Mouse (Mus musculus): Measurements from ENCODE around the gene Cdk4.
A peak's percentile ranks its signal among the peaks of the same experiment; 100 is the strongest.

The Cdk4 gene

DNA sequence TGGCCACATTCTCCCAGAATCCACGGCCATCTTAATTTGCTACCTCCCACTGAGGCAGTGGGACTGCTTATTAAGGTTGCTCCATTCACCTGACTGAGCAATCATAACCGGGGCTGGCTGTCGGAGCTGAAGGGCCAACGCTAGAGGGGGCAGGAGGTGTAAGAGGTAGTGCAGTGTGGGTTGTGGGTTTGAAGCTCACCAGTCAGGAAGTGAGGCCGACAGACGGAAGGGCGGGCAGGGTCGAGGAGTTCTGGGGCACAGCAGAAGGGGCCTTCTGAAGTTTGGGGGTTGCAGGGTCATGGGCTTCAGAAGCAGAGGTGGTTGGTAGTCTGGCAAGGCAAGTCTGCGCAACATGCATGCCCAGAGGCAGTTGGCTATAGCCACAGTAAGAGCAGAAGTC lies 11.7 kb downstream of the Cdk4 start, which contains the start of gene Agap2:
Gene Agap2 (plus strand): TSS at position 205 of the 400 bp plus-strand sequence.
- DNase-seq (ENCODE audit: low spot score in 2 of 2): peak; percentile 56 to 79

DNA sequence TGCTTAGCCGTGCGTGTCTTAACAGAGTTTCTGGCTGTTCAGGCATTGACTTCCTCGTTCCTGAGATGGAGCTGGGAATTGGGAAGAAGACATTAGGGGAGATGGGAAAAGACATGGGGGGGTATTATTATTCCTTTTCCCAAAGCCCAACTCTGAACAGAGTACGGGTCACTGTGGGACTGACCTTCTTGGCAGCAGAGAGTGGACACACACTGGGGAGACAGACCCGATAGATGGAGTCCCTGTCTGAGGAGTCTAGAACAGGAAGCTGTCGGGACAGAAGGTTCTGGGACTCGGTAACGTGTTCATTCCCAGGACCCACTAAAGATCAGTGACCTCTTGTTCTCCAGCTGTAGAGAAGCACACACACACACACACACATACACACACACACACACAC lies 12.3 kb downstream of the Cdk4 start:
- DNase-seq (ENCODE audit: low spot score in 2 of 2): no peak

DNA sequence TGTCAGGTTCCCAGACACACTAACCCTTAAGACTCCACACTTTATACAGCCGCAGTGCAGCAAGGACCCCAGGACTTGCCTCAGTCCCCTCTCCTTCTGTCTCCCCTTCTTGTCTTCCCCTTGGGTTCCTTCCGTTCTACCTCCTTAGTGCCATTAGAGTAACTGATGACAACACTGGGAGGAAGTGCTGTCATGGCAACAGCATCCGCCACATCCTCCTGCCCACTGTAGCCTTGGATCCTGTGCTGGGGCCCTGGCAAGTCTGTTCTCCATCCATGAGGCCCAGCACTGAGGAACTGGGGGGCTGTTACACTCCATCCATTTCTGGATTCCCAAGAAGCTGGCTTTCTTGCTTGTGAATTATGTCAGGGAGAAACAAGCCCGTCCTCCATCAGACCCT lies 12.7 kb downstream of the Cdk4 start:
- peak in 1 of 2 experiments; percentile 64 for DNase-seq (ENCODE audit: low spot score in 2 of 2)

DNA sequence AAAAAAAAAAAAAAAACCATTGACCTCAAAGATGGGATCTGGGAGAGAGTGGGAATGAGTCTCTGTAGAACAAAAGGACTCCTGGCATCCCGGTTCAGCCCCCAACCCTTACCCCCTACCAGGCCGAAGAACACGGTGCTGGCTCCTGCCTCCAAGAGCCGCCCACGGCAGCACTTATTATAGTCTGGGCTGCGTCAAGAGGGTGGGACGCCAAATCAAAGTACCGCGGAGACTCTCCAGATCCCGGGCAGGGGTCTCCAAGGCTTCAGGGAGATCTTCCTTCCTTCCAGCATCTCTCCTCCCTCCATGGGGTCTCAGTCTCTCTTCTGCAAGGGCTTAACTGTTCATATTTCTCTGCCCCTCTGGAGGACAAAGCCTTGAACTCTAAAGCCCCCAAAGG lies 14.2 kb downstream of the Cdk4 start:
- no peak for DNase-seq (ENCODE audit: low spot score in 2 of 2)

DNA sequence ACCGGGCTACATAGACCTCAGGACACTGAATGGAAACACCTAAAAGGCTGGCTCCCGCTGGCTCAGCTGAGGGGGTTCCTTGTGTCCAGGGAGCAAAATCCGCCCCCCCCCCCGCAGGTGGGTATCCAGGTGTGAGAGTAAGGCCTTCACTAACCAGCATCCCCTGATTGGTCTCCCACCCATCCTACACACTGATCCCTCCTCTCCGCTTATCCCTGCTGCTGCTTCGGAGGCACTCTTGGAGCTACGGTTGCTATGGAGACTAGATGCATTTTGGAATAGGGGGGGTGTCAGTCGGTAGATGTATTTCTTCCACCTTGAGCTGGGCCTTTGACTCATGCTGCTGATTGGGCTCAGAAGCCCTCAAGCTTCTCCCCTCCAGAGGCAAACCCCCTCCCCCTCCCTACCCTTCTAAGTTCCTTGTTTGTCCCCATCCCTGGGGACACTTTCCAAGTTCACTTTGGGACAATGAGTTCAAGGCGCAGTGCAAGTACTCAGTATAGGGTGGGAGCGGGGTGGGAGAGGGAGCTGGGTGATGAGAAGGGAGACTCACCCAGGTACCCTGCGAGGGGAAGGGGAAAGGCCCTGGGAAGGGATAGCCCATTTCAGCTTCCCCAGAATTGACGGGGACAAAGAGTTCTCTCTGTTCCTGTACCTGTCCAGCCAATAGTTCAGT lies 14.8 kb downstream of the Cdk4 start:
- DNase-seq (ENCODE audit: low spot score in 2 of 2): no peak

DNA sequence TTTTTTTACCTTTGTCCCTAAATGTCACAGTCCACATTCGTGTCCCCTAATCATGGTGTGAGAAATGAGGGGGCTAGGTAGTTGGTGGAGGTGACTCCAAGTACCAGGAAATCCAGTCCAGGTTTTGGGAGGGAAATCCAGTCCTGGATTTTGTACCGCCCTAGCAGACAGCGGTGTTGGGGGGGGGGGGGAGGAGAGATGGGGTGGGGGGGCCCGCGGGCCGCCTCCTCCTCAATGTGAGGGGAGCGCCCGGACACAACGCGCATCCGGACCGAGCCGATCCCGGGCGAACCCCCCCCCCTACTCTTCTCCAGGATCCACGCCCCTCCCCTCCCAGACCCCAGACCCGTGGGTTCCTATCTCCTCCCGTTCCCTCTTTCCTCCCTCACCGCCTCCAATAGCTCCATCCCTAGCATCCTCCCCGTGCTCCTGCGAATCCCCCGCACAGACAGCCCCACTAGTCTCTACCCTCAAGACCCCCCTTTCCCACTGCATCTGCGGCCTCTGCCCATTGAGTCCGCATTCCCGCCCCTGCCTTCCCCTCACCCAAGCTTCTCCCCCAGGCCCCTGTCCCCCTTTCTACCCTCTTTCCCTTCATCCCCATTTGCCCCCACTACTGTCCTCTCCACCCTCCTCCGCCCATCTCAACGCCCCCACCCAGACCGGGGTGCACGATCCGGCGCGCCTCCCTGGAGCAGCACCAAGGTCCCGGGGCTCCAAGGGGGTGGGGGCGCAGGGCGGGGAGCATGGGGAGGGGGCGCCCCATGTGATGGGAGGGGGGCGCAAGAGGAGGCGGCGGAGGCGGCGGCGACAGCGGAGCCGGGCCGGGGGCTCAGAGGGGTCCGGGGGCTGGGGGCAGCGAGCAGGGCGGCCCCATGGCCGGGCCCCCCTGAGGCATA lies 15.6 kb downstream of the Cdk4 start:
- no peak for DNase-seq (ENCODE audit: low spot score in 2 of 2)

DNA sequence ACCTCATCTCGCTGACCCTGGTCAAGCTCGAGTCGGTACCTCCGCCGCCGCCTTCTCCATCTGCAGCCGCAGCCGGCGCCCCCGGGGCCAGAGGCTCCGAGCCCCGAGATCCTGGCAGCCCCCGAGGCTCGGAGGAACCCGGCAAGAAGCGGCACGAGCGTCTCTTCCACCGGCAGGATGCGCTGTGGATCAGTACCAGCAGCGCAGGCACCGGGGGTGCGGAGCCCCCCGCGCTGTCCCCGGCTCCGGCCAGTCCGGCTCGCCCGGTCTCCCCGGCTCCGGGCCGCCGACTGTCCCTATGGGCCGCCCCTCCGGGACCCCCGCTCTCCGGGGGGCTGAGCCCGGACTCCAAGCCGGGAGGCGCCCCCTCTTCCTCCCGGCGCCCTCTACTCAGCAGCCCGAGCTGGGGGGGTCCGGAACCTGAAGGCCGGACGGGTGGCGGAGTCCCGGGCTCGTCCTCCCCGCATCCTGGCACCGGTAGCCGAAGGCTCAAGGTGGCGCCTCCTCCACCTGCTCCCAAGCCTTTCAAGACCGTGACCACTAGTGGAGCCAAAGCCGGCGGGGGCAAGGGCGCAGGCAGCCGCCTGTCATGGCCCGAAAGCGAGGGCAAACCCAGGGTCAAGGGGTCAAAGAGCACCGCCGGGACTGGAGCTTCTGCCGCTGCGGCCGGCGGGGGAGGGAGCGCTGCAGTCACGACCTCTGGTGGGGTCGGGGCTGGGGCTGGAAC lies 16.5 kb downstream of the Cdk4 start:
- DNase-seq (ENCODE audit: low spot score in 2 of 2): no peak

DNA sequence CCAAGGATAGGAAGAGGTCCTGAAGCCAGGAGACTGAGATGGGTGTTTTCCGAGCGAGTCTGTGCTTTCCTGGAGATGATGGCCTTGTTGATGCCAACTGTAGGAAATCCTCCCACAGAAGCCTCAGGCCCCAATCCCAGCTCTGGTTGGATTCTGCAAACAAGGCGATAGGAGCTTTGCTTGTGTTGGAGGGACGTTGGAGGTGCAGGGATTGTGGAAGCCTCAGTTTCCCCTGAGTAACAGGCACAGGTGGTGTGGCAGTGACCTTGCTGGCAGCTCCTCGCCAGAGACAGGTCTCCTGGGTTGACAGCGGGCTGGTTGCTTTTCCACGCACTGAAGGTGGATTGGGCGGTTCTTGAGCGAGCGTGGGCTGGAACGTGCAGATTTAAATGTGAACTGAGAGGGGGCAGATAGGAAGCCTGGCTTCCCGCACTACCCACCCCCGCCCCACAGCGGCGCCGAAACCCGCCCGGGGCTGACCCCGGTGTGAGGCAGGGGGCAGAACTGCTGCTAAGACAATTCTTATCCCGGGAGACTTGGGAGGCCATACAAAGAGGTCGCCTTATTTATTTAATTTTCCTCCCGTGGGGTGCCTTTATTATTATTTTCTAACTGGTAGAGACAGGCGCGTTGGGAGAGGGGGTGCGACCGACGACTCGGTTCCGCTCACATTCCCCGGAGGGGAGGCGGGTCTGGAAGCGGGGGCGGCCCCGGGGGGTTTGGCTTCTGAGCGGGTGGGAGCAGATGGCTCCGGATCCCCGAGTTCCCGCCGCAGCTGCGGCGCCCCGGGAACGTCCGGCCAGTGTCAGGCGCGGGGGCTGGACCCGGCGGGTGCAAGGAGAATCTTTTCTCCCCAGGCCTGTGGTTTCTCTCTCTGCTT lies 17.8 kb downstream of the Cdk4 start:
- DNase-seq (ENCODE audit: low spot score in 2 of 2): no peak

DNA sequence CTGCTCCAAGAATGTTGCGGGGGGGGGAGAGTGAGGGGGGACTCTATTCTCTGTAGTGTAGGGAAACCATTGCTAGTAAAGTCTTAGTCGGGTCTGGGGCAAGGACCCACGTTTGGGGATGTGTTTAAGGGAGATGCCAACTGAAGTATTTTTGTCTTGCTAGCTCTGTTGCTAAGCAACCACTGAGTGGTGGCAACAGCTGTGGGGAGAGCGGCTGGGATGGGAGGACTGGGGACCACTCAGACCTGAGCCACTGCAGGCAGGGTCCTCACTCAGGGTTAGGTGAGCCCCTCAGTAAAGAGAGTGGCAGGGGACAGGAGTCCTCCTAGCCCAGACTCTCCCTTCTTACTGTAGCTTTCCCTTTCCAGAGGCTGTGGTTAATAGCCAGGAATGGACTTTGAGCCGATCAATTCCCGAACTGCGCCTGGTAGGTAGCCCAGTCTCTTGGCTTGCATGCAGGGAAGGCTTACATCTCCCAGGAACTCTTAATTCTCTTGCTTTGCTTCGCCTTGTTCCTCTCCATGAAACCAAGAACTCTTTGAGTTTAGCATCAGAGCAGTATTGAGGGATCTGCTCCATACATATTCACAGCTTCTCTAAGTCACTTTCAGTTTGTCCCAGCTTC lies 18.8 kb downstream of the Cdk4 start:
- DNase-seq (ENCODE audit: low spot score in 2 of 2): no peak

DNA sequence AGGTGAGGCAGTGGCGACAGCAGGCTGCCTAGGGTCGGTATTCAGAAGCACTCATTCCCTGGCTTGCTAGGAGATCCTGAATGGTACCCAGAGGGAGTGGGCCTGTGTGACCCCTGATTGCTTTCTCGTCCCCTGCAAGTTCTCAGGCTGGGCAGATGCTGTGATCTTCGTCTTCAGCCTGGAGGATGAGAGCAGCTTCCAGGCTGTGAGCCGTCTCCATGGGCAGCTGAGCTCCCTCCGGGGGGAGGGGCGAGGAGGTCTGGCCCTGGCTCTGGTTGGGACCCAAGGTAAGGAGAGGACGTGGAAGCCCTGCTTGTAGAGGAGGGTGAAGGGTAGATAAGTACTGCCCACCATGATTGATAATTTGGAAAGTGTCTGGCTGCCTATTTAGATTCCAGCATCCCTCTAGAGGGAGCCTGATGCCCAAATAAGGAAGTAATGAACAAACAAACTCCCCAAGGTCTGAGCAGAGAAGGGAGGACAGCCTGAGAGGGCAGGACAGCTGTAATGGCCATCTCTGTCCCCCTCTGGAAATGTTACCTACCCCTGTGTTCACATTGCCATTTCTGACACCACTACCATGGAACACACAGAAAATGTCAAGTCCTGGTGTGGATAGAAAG lies 20.1 kb downstream of the Cdk4 start:
- DNase-seq (ENCODE audit: low spot score in 2 of 2): no peak

DNA sequence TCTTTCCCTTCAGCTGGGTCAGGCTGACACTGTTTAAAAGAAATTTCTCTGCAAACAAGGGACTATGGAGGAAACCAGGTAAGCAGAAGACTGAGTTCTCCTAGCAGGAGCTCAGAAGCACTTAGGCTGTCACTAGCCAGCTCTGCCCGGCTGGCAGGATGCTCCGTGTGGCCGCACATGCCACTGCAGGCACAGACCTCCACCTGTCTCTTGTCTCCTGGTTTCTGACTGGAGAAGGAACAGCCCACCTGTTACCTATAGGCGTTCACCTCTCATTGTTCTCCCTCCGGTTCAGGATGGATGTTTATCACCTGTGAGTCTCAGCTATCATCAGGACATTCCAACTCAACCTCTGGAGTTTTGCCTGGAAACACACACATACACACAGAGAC lies 20.6 kb downstream of the Cdk4 start:
- no peak for DNase-seq (ENCODE audit: low spot score in 2 of 2)

DNA sequence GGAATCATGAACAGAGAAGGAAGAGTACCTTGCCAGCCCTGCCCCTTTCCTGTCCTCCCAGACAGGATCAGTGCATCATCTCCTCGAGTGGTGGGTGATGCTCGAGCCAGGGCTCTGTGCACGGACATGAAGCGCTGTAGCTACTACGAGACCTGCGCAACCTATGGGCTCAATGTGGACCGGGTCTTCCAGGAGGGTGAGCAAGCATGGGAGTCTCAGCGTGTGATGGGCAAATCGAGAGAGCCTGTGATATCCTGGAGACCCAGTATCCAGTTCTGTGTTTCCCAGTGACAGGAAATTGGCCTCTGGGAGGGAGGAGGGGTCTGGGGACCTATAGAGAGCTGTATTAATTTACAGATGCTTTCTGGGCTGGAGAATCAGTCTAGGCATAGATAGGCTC lies 21.7 kb downstream of the Cdk4 start:
- no peak for DNase-seq (ENCODE audit: low spot score in 2 of 2)

DNA sequence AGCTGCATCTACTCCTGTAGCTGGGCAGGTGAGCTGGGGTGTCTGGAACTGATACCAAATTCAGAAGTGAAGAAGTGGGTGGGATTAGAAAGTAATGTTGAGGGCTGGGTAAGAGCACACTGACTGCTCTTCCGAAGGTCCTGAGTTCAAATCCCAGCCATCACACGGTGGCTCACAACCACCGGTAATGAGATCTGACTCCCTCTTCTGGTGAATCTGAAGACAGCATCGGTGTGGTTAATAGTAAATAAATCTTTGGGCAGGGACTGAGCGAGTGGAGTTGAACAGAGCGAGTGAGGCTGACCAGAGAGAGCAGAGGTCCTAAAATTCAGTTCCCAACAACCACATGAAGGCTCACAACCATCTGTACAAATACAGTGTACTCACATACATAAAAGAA lies 22.3 kb downstream of the Cdk4 start:
- no peak for DNase-seq (ENCODE audit: low spot score in 2 of 2)

DNA sequence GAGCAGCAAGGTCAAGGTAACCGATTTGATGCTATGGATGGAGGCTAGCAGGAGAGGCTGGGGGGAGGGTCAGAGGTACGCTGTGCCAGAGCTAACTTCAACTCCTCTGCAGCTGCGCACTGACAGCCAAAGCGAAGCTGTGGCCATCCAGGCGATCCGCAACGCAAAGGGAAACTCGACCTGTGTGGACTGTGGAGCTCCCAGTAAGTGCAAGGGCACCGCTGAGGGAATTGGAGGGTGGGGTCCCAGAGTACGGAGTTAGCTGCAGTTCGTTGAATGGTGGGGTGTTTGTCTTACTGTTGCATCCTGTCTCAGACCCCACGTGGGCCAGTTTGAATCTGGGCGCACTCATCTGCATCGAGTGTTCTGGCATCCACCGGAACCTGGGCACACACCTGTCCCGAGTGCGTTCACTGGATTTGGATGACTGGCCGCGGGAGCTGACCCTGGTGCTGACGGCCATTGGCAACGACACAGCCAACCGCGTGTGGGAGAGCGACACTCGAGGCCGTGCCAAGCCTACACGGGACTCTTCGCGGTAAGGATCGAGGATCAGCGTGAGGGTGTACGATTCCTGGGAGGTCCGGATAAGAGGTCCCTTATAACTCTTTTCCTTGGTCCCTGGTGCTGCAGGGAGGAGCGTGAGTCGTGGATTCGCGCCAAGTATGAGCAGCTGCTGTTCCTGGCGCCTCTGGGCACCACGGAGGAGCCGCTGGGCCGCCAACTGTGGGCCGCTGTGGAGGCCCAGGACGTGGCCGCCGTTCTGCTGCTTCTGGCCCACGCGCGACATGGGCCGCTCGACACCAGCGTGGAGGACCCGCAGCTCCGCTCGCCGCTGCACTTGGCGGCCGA lies 27.5 kb downstream of the Cdk4 start:
- DNase-seq (ENCODE audit: low spot score in 2 of 2): no peak

DNA sequence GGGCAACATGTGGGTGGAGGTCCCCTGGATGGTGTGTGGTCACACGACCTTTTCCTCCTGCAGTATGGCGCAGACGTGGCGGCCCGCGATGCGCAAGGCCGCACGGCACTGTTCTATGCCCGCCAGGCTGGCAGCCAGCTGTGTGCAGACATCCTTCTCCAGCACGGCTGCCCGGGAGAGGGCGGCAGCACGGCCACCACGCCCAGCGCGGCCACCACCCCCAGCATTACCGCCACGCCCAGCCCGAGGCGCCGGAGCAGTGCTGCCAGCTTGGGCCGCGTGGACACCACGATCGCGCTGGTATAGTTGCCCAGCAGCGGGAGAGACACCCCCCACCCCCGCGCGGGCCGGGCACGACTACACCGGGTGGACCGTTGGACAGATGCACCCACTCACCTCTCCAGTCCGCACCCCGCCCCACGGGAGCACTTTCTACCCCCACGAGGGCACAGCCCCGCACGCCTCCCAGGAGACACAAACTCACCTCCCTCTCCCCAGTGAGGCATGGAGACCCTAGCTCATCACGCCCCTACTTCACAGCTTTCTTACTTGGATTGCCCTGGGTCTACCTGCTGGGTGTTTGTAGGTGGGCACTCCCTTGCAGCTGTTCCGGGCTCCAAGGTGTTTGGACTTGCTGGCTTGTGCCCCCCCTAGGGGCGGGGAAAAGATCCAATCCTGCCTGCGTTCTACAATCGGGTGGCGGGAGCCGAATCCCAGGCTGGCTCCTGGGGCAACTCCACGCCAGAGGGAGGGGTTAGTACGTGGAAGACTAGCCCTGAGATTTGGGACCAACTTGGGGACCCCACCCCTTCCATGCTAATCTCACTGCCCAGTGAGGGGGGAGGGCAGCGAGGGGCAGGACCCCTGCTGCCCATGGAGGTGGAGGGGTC lies 28.4 kb downstream of the Cdk4 start:
- DNase-seq (ENCODE audit: low spot score in 2 of 2): no peak

DNA sequence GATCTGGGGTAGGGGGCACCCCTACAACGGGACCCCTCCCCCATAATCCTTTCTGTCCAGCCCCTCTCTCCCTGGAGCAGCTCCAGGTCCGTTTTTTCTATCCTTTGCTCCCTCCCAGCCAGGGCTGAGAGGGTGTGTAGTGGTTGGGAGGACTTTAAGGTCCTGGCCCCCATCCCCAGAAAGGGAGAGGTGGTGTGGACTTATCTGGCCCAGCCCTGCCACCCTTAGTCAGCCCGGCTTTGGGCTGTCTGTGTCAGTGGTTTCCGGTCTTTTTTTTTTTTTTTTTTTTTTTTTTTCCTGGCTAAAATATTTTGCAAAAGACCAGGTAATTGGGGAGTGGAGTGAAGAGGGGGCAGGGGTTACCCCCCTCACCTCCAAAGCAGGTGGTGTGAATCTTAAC lies 29.4 kb downstream of the Cdk4 start:
- DNase-seq (ENCODE audit: low spot score in 2 of 2): no peak

DNA sequence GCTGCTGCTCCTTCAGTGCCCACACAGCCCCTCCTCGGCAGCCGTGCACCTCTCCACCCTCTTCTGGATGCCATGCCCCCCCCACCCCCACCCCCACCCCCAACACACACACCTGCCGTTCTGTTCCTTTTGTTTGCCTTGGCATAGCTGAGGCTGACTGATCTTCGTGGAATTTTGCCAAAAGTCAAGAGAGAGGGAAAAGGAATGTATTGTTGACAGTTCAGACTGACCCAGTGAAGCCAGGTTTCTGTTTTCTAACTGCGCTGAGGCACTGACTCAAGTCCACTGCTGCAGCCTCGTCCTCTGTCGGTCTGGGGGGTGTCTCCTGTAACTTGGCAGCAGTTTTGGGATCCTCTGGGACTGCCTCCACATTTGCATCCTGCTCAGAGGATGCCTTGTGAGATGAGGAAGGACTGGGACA lies 31.1 kb downstream of the Cdk4 start:
- DNase-seq (ENCODE audit: low spot score in 2 of 2): no peak

DNA sequence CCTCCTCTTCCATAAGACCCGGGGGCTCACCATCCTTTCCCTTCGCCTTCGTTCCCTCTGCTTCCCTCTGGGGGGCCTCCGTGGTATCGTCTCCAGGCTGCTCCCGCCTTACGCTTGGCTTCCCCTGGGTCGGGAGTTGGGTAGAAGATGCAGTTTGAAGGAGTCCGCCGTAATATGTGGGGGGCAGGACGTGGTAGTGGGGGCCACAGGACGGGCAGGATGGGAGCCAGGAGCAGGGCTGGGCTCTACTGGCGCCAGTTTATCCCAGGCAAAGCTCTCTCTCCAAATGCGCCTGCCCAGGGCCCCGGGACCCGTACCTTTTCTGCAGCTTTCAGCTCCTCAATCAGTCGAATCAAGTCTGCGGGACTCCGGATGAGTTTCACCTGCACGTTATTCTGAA lies 35.2 kb downstream of the Cdk4 start:
- DNase-seq (ENCODE audit: low spot score in 2 of 2): no peak

DNA sequence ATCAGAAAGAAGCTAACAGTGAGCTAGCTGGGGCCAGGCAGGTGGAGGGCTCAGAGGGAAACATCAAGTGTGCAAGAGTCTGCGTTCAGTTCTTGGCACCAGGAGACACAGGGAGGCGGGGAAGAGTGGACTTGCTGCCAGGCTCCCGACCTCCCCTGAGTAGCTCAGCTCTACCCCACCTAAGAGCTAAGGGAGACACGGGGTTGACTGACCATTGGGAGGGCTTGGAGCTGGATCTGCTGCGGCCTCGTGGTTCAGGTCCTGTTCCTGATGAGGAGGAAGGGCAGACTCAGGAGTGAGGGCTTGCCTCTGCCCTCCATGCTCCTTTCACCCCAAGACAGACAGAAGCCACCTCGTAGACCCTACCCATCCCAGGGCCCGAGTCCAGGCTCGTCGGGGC lies 35.9 kb downstream of the Cdk4 start:
- no peak for DNase-seq (ENCODE audit: low spot score in 2 of 2)
